Mouse (Mus musculus): Measurements from ENCODE around the gene Ppp1r13b. TPM values are rescaled to one million over a fixed set of nuclear protein-coding genes. Genes with fewer than 3 reads are reported as not detected.
A peak's percentile ranks its signal among the peaks of the same experiment; 100 is the strongest.

Ppp1r13b gene
- polyA plus RNA-seq, 1 experiment from 2014 or later, result 12.3 TPM

- 86% methylated on average over 10 of the region's 10 CpGs for WGBS
- ATAC-seq (ENCODE audit: insufficient number of reproducible peaks, insufficient read depth, low FRiP score, low TSS enrichment, low read depth), result no peak
- Histone ChIP-seq H3K4me1 (no peaks in the 10 kb centered on the region), H3K36me3 (peaks cover 93% of the 10 kb centered on the region), H3K4me3 (no peak overlapping the region), H3K9ac (no peak overlapping the region), H3K9me3 (no peaks in the 10 kb centered on the region), H3K27ac (no peak overlapping the region), H3K4me2 (no peak overlapping the region), H3K27me3 (no peaks in the 10 kb centered on the region)
These were observed 107.3 kb downstream of the Ppp1r13b start for GRCm38 (mm10) chr12:111800459-111801183.

- Histone ChIP-seq H3K9me3 (no peaks in the 10 kb centered on the region), H3K27ac (no peak overlapping the region), H3K4me2 (no peak overlapping the region), H3K9ac (no peak overlapping the region), H3K4me1 (no peaks in the 10 kb centered on the region), H3K27me3 (no peaks in the 10 kb centered on the region), H3K36me3 (peaks cover 94% of the 10 kb centered on the region), H3K4me3 (no peak overlapping the region)
- no peak for ATAC-seq (ENCODE audit: insufficient number of reproducible peaks, insufficient read depth, low FRiP score, low TSS enrichment, low read depth)
- WGBS, result 96% methylated on average over 13 of the region's 13 CpGs
These were observed 109.4 kb downstream of the Ppp1r13b start for GRCm38 (mm10) chr12:111798493-111798892.

GRCm38 (mm10) chr12:111797251-111797650 is 110.7 kb downstream of the Ppp1r13b start:
- Histone ChIP-seq H3K9me3 (no peaks in the 10 kb centered on the region), H3K27ac (no peak overlapping the region), H3K27me3 (no peaks in the 10 kb centered on the region), H3K9ac (no peak overlapping the region), H3K36me3 (peaks cover 94% of the 10 kb centered on the region), H3K4me3 (no peak overlapping the region), H3K4me2 (no peak overlapping the region), H3K4me1 (no peaks in the 10 kb centered on the region)
- 80% methylated on average over 8 of the region's 8 CpGs for WGBS
- ATAC-seq (ENCODE audit: insufficient number of reproducible peaks, insufficient read depth, low FRiP score, low TSS enrichment, low read depth), result no peak

GRCm38 (mm10) chr12:111795180-111795895 is 112.6 kb downstream of the Ppp1r13b start:
- Histone ChIP-seq H3K27me3 (no peaks in the 10 kb centered on the region), H3K9ac (no peak overlapping the region), H3K4me2 (no peak overlapping the region), H3K27ac (no peak overlapping the region), H3K4me3 (no peak overlapping the region), H3K9me3 (no peaks in the 10 kb centered on the region), H3K36me3 (peaks cover 94% of the 10 kb centered on the region), H3K4me1 (no peaks in the 10 kb centered on the region)
- ATAC-seq (ENCODE audit: insufficient number of reproducible peaks, insufficient read depth, low FRiP score, low TSS enrichment, low read depth), result no peak
- WGBS, result 91% methylated on average over 28 of the region's 28 CpGs

GRCm38 (mm10) chr12:111794526-111795179 is 113.3 kb downstream of the Ppp1r13b start:
- no peak for ATAC-seq (ENCODE audit: insufficient number of reproducible peaks, insufficient read depth, low FRiP score, low TSS enrichment, low read depth)
- no peaks in the 10 kb centered on the region for H3K4me1 ChIP-seq
- H3K27ac ChIP-seq, result no peak overlapping the region
- H3K36me3 ChIP-seq, result peaks cover 97% of the 10 kb centered on the region
- no peak overlapping the region for H3K9ac ChIP-seq
- no peaks in the 10 kb centered on the region for H3K27me3 ChIP-seq
- no peak overlapping the region for H3K4me2 ChIP-seq
- no peak overlapping the region for H3K4me3 ChIP-seq
- H3K9me3 ChIP-seq, result no peaks in the 10 kb centered on the region
- 91% methylated on average over 18 of the region's 18 CpGs for WGBS

GRCm38 (mm10) chr12:111794102-111794501 is 113.8 kb downstream of the Ppp1r13b start:
- peaks cover 98% of the 10 kb centered on the region for H3K36me3 ChIP-seq
- H3K9ac ChIP-seq, result no peak overlapping the region
- H3K4me3 ChIP-seq, result no peak overlapping the region
- no peaks in the 10 kb centered on the region for H3K27me3 ChIP-seq
- WGBS, result 79% methylated on average over 22 of the region's 22 CpGs
- no peaks in the 10 kb centered on the region for H3K4me1 ChIP-seq
- no peak overlapping the region for H3K4me2 ChIP-seq
- no peaks in the 10 kb centered on the region for H3K9me3 ChIP-seq
- H3K27ac ChIP-seq, result no peak overlapping the region
- ATAC-seq (ENCODE audit: insufficient number of reproducible peaks, insufficient read depth, low FRiP score, low TSS enrichment, low read depth), result no peak

GRCm38 (mm10) chr12:111791474-111792104 is 116.3 kb downstream of the Ppp1r13b start:
- Histone ChIP-seq H3K4me3 (no peak overlapping the region), H3K27me3 (no peaks in the 10 kb centered on the region), H3K4me1 (no peaks in the 10 kb centered on the region), H3K27ac (no peak overlapping the region), H3K4me2 (no peak overlapping the region), H3K9ac (no peak overlapping the region), H3K9me3 (no peaks in the 10 kb centered on the region), H3K36me3 (peaks cover 100% of the 10 kb centered on the region)
- WGBS, result 92% methylated on average over 13 of the region's 13 CpGs
- ATAC-seq (ENCODE audit: insufficient number of reproducible peaks, insufficient read depth, low FRiP score, low TSS enrichment, low read depth), result no peak

GRCm38 (mm10) chr12:111790631-111791030 is 117.3 kb downstream of the Ppp1r13b start:
- no peaks in the 10 kb centered on the region for H3K9me3 ChIP-seq
- 93% methylated on average over 7 of the region's 7 CpGs for WGBS
- ATAC-seq (ENCODE audit: insufficient number of reproducible peaks, insufficient read depth, low FRiP score, low TSS enrichment, low read depth), result no peak
- H3K4me1 ChIP-seq, result no peaks in the 10 kb centered on the region
- H3K27me3 ChIP-seq, result no peaks in the 10 kb centered on the region
- no peak overlapping the region; the same call in 1 of the 2 replicates for H3K27ac ChIP-seq
- H3K9ac ChIP-seq, result no peak overlapping the region
- H3K4me3 ChIP-seq, result no peak overlapping the region
- H3K4me2 ChIP-seq, result no peak overlapping the region
- H3K36me3 ChIP-seq, result peaks cover 100% of the 10 kb centered on the region

GRCm38 (mm10) chr12:111790090-111790489 is 117.8 kb downstream of the Ppp1r13b start:
- Histone ChIP-seq H3K27ac (no peak overlapping the region; the same call in 1 of the 2 replicates), H3K4me1 (no peaks in the 10 kb centered on the region), H3K27me3 (no peaks in the 10 kb centered on the region), H3K9ac (no peak overlapping the region), H3K9me3 (no peaks in the 10 kb centered on the region), H3K36me3 (peaks cover 100% of the 10 kb centered on the region), H3K4me2 (no peak overlapping the region), H3K4me3 (no peak overlapping the region)
- no peak for ATAC-seq (ENCODE audit: insufficient number of reproducible peaks, insufficient read depth, low FRiP score, low TSS enrichment, low read depth)
- 86% methylated on average over 5 of the region's 5 CpGs for WGBS

GRCm38 (mm10) chr12:111787015-111787414 is 120.9 kb downstream of the Ppp1r13b start:
- Histone ChIP-seq H3K9ac (no peak overlapping the region), H3K27ac (no peak overlapping the region), H3K4me2 (no peak overlapping the region), H3K36me3 (peaks cover 99% of the 10 kb centered on the region), H3K9me3 (no peaks in the 10 kb centered on the region), H3K4me3 (no peak overlapping the region), H3K27me3 (no peaks in the 10 kb centered on the region), H3K4me1 (no peaks in the 10 kb centered on the region)
- 93% methylated on average over 6 of the region's 6 CpGs for WGBS
- ATAC-seq (ENCODE audit: insufficient number of reproducible peaks, insufficient read depth, low FRiP score, low TSS enrichment, low read depth), result no peak

GRCm38 (mm10) chr12:111785174-111785573 is 122.7 kb downstream of the Ppp1r13b start:
- peaks cover 99% of the 10 kb centered on the region for H3K36me3 ChIP-seq
- H3K4me2 ChIP-seq, result no peak overlapping the region
- no peak overlapping the region for H3K9ac ChIP-seq
- ATAC-seq (ENCODE audit: insufficient number of reproducible peaks, insufficient read depth, low FRiP score, low TSS enrichment, low read depth), result peak; percentile 27; the same call in 1 of the 2 replicates
- H3K9me3 ChIP-seq, result no peaks in the 10 kb centered on the region
- H3K27me3 ChIP-seq, result no peaks in the 10 kb centered on the region
- WGBS, result 72% methylated on average over 15 of the region's 15 CpGs
- H3K4me3 ChIP-seq, result no peak overlapping the region
- H3K27ac ChIP-seq, result no peak overlapping the region
- H3K4me1 ChIP-seq, result no peaks in the 10 kb centered on the region
